Comparison of ENCODE assay signal across 18 mouse cellular contexts in the genomic region with DNA sequence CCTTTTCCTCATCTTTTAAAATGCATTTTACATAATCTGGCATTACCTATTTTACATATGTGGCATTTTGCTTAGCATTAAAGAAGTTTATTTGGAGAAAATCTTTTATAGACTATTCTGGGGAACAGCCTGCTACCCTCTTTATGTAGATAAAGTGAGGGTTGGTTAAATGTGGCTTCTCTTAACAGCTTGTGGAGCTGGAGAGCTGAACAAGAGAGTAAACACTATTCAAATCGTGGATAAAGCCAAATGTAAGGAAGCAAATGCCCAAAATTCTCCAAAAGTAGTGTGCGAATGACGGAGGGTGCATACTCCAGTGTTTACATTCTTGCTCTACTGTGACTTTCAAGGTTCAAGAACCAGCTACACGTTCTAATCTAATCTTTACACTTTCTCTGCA.
A peak's percentile ranks its signal among the peaks of the same experiment; 100 is the strongest.
DNase-seq lines count a peak whose midpoint lies in the region; ATAC-seq and TF ChIP-seq lines count a peak whose summit lies in the region.
"Had no signal": no experiment of that assay in that cellular context is flagged by ENCODE, and none has a peak within 500 bp of the region (broad histone marks: within the 10 kb centered on the region; RNA-seq: fewer than 3 reads in every experiment).

No protein-coding gene starts in this region.

- peak; percentile 91 for ATAC-seq in frontal cortex, adult (ENCODE audit: low TSS enrichment)
- ATAC-seq: forebrain, embryonic 13.5 days; forebrain, embryonic 16.5 days had no signal

- DNase-seq in frontal cortex, postnatal 14 days (ENCODE audit: low spot score in 2 of 2), result no peak
- no peak for DNase-seq in left cerebral cortex, adult 2 months (ENCODE audit: extremely low spot score in 1 of 2, low spot score in 2 of 2)
- no peak for DNase-seq in left cerebral cortex, adult 9 months (ENCODE audit: low spot score in 2 of 2)
- peak; percentile 36 for DNase-seq in telencephalon, adult 2 months (ENCODE audit: low read depth, low spot score)
- no peak for DNase-seq in thymus, postnatal 14 days
- DNase-seq: adrenal gland, adult 2 months; adrenal gland, postnatal 10 days; adrenal gland, postnatal 25 days; cerebellum, adult 11-12 months; cerebellum, adult 2 months; cerebellum, adult 9-10 months; cerebellum, postnatal 10 days; cerebellum, postnatal 25 days had no signal

- peak overlapping the region; percentile 36; the same call in 1 of the 2 replicates for H3K27ac ChIP-seq in left cerebral cortex, adult 2 months
- H3K27ac ChIP-seq: embryonic facial prominence, embryonic 10.5 days; embryonic facial prominence, embryonic 12.5 days; forebrain, embryonic 13.5 days had no signal

- intact Hi-C loops in left cerebral cortex, adult 2 months (cut with DNase I), result no loop called here

- TF ChIP-seq CTCF in left cerebral cortex, adult 2 months (IDR thresholded peaks at IDR 0.05), result no peak

- no peak overlapping the region for H3K4me3 ChIP-seq in left cerebral cortex, adult 2 months
- H3K4me3 ChIP-seq: embryonic facial prominence, embryonic 10.5 days; embryonic facial prominence, embryonic 12.5 days; forebrain, embryonic 13.5 days had no signal
